Mouse (Mus musculus): ENCODE data around the gene Cacnb4.
A peak's percentile ranks its signal among the peaks of the same experiment; 100 is the strongest.

The Cacnb4 gene

DNA sequence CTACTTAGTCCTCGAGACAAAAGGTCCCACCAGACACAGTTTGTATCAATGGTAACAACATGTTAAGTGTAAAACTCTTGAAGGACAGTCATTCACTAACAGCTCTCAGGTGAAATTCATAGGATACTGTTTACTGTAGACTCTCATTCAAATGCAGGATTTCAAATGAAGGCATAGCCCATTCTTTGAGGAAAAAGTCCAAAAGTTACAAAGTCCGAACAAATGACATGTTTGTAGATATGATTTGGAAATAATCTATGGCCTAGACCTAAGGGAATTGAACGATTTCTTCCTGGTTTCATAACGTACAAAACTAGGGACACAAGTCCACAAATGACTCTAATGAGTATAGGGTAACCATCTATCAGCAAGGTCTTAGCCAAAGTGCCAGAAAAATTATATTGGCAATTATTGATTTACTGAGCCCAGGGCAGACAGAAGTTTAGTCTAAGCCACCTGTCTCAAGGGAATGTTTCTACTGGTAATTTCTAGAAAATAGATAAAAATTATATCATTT, 206.5 kb downstream of the Cacnb4 start:
- DNase-seq (ENCODE audit: low spot score): no peak

DNA sequence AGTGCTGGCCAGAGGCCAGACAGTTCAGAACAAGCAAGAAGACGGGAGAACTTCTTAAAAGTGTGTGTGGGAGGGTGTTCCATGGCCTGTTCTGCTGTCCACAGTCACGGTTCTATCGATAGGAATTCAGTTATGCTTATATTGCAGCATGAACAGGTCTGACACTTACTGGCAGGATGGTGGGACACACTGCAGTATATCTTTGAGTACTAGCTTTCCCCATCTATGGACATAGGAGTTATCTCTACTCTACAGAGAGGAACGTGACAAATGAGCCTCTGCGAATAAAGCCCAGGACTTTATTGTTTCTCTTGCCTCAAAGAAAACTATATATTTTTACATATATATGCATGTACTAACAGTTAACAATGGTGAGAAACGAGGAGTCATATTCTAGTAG, 209.0 kb downstream of the Cacnb4 start:
- DNase-seq (ENCODE audit: low spot score): no peak

DNA sequence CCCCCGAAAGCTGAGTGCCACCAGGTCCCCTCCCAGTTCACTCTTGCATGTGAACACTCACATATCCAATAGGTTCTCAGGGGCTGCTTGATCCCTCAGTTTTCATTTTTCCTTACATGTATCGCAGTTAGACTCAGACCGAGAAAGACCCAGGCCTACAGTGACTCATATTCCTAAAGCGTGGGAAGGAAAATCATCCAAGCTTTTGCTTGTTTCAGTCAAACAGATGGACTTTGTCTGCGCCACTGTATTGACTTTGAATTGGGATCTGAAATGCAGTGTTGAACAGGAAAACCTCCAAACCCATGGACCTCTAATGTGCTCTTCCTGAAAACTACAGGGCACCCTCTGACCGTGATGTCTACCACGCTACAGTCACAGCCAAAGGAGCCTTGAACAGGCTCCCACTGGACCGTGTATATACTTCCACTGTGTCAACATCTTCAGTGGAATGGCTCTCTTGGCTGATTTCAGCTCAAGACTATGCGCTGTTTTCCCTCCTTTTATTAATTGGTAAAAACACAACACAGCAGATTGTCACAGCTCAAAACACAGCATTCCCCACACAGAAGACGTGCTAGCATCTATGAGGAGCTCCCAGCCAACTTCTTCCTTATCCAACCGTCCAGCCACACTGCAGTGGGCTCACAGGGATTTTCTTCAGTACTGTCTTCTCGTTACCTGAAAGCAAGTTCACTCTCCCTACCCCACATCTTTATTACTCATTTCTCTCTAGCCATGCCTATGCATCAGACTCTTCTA, 215.2 kb downstream of the Cacnb4 start:
- no peak for DNase-seq (ENCODE audit: low spot score)

DNA sequence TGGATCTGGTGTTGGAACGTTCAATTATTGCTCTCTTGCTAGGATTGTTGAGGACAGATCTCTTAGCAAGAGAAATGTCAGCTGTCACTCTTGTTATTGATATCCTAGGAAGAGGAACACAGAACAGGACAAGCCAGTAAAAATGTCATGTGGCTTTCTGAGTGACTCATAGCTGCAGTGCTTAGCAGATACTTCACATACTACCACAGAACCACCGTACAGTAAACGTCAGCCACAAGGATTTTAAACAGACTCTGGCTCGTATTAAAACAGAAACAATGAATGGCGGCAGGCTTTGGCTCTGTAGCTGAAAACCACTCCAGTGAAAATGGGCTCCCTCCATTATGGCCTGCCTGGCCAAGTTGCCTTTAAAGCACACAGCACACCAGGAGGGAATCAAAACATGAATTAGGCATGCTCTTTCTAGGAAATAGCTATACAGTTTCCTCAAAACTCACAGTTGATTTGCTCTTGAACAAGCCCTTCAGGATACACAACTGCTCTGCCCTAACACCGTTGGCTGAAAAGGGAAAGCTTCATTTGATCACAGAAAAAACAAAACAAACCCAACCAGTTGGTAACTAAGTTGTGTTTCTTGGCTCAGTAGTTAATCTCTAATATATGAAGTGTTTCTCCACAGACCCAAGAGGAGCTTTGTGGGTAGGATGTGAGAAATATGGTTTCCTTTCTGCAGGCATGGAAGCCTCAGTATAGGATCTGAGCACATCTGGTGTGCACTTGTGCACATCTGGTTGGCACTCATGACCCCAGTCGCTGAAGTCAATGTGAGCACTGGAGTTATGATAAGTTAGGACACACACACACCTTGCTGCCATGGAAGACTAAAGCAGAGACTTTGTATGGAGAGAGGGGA, 220.8 kb downstream of the Cacnb4 start:
- DNase-seq (ENCODE audit: low spot score): no peak

DNA sequence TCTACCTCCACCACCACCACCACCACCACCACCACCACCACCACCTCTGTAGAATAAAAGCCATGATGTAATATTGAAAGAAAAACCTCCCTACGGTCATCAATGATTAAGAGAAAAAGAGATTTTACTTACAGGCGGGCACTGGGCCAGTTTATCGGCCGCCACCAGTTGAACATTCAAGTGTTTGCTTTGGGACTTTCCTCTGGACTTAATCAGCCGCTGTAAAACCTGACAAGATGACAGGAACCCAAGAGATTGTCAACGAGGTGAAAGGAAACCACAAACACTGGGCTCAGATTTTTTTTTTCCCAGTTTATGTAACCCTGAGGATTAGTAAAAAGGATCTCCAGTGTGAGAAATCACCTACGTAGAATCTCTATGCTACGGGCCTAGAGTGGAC, 226.8 kb downstream of the Cacnb4 start:
- no peak for DNase-seq (ENCODE audit: low spot score)

DNA sequence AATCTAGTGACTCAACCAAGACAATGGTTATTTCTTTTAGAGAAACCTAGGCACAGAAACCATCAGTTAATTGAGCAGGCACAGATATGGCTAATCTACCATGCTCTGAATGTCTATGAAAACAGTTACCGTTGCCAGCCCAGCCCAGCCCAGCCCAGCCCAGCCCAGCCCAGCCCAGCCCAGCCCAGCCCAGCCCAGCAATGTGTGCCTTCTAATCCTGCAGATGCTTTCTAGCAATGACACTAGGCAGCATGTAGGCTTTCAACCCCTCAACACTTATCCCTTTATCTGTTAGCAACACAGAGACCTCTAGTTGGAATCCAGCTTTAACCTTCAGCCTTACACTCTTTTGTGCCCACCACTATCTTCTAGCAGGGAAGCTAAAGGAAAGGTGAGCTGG, 227.7 kb downstream of the Cacnb4 start:
- DNase-seq (ENCODE audit: low spot score): no peak

DNA sequence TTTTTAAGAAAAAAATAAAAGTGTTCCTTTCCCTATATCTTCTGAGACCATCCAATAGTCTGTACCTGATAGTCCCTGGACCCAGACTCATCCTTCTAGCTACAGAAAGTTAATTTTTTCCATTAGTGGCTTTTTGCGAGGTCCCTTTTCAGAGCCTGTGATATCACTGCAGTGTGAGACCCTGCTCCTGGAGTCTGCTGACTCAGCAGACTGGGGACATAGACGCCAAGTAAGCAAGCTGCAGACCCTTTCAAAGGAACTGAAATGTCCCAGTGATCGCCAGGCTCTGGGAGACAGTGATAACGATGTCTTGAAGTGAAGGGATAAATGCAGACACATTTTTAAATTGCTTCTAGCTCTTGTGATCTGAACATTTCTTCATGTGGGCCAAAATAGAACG, 230.0 kb downstream of the Cacnb4 start:
- DNase-seq (ENCODE audit: low spot score): no peak

DNA sequence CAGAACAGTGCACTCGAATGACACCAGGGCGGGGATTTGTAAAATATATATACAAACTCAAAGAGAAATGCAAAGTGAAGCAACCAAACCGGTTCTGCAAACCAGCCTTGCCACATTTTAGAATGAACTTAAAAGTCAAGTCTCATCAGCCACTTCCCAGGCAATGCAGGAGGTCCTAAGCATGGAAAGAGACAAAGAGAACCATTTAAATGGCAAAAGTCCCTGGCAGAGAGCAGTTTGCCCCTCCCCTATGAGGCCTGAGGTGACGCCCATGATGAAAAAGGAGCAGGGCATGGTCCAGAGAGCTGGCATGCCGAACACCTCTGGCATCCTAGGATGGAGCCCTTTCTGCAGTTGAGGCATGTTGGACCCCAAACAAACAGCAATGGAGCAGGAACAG, 234.5 kb downstream of the Cacnb4 start:
- no peak for DNase-seq (ENCODE audit: low spot score)

DNA sequence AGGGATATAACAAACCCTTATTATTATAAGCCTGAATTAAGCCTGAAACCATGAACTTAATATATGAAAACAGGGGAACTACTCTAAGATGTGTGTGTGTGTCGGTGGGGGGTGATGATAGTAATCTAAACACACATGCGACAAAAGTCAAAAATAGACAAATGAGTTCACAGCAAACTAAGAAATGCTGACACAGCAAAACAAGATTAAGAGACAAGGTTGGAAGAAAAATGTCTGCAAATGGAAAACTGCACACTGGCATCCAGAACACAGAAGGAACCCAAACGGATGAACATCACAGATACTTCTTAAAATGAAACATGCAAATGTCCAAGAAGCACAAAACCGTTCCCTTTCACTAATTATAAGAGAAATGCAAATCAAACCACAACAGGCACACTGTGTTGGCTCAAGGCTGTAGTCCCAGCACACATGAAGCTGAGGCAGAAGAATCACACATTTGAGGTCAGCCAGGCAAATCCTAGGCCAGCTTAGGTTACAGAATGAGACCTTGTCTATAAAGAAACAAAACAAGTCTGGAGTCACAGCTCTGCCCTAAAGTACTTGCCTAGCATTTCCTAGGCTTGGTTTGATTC, 236.1 kb downstream of the Cacnb4 start:
- DNase-seq (ENCODE audit: low spot score): no peak

DNA sequence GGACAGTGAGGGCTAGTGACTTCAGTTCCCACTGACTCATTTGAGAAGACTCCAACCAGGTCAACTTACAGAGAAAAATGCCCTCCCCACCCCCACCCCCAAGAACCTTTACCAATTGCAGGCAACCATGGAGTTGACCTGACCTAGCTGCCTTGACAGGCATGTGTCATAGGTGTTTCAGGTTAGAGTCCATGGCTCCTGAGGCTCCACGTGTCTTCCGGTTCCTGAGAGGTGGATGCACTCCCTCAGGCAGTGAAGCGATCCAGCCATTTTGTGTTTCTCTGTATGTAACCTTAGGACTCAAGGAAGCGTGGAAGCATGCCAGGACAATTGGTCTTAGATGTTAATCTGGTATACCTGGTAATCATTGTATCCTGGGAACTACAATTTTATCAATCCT, 238.2 kb downstream of the Cacnb4 start:
- DNase-seq (ENCODE audit: low spot score): no peak

DNA sequence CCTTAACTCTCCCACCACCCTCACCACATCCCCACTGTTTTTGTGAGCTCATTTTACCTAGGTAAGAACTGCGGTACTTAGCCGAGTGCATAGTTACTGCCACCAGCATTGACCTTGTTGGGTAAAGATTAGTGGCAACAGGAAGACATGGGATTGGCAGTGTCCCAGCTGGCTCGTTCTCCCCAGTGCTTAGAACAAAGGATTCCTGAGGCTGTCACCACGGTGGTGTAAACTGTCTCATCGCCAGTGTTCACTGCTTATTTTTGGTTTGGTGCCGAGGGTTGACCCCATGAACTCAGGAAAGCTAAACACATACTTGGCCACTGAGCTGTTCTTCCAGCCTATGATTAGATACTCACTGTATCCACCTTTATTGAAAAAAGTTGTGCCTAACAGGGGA, 238.6 kb downstream of the Cacnb4 start:
- DNase-seq (ENCODE audit: low spot score): no peak

DNA sequence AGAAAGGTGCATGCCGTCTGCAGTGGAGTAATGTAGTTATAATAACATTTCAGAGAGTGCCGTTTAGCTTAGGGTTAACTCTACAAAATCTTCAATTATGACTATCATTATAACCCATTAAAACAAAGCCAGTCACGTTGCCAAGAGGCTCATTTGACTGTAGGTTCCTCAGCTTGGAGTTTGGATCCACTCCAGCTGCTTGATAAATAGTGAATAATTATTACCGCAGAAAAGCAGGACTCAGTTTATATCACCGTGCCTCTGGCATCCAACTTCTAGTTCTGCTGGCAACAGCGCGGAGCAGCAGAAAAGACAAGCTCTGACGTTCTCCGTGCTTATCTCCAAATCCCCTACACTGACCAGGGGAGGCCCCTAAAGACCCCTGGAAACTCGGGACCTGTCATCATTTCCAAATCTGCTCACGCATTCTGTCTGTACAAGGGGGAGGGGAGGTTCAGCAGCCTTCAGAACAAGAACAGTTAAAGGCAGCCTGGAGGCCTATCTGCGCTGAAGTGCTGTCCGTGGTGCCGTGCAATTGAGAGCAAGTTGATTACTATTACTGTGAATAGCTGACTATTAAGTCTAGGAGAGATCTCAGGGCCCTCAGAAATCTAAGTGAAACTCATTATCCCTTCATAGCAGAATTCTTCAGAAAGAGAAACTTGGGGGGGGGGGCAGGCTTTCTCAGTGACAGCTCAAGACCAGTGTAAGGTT, 240.6 kb downstream of the Cacnb4 start:
- no peak for DNase-seq (ENCODE audit: low spot score)

DNA sequence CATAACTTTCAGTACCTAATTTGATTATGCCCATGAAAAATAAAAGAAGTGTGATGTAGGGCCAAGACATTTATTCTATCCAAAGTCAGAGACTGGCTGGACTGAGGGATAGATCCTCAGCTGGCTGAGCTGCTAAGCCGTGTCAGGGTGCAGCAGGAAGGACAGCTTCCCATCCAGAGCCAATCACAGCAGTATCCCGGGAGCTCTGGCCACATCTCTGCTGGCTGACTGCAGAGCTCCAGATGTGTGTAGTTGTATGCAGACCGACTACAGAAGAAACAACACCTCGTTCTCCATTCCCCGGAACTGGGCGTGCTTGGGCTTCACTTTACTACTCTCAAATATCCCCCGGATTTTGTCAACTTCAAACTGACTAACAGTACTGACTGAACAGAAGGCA, 243.3 kb downstream of the Cacnb4 start:
- DNase-seq (ENCODE audit: low spot score): no peak

DNA sequence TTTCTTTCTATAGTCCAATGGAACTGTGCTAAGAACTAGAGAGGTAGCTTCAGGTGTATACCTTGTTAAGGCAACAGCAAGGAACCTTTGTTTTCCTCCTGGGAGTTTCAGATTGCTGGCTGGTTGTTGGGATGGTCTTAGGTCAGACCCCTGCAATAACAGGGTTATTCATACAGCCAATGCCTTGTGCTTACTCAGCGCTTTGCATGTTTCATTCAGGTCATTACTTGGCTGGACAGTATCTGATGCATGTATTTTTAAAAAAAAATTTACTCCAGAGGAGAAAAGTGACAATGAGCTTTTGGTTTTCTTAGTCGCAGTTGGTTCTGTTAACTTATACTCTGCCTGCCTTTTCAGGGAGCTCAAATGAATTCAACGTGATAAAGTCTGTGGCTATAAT, 249.2 kb downstream of the Cacnb4 start:
- DNase-seq (ENCODE audit: low spot score): no peak

DNA sequence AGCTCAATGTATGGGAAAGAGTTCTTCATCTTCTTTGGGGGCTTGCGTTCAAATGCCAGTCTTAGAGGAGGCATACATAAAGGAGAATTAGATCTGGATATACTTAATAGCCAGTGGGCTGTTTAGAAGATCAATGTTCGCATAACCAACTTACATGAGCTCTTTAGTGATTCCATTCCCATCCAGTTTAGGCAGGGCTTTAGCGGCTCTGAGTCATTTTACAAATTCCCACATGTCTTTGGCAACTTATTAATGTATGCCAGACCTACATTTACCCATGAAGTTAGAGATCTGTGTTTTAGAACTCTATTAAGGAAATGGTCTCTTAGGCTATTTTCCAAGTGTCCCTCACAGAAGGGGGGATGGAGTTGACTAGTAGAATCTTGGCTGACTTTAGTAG, 250.6 kb downstream of the Cacnb4 start:
- DNase-seq (ENCODE audit: low spot score): no peak

DNA sequence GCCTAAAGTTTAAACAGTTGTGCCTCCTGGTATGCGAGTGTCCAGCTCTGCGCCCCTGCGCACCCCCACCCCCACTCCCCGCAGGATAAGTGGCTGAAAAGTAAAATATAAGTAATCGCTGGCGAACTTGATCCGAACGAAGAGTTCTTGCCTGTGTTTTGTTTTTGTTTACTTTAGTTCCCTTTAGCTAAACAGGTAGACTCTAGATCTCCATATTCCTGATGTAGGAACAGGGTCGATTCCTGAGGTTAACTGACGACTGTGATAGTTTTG, 251.2 kb downstream of the Cacnb4 start:
- no peak for DNase-seq (ENCODE audit: low spot score)

DNA sequence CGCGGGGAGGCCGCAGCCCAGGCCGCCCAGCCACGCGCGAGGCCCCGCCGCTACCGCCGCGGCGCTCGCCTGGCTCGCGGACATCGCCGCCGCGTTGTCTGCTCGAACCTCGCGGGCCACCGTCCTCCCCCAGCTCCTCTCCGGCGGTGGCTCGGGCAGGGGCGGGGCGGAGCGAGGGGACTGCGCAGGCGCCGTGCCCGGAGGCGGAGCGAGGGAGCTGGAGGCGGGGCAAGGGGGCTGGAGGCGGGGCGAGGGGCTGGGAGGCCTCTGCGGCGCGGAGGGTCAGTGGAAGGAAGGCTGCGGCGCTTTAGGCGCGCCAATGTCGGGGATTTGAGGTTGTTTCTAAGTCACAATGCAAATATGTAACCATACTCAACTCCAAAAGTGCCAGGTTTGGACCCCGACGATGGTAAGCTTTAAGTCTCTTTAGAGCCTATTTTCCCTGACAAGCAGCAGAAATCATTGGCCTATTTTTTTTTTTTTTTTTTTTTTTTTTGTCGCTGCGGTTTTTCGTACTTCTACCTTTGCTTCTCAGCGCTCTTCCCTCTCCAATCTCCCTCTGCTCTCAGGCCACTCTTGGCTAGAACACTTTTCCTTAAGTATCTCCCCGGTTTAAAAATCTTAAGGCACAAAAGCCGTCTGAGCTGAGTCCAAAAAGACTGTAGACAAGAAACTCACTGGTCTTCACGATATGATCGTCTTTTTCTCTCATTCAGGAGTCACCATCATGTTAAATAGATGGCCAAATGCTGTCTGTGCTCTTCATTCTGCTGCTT, 251.7 kb downstream of the Cacnb4 start, which contains the start of gene Arl5a:
Gene Arl5a, minus strand, starts transcription at position 155 of the 776 bp plus-strand sequence.
- peak; percentile 95 for DNase-seq (ENCODE audit: low spot score)

DNA sequence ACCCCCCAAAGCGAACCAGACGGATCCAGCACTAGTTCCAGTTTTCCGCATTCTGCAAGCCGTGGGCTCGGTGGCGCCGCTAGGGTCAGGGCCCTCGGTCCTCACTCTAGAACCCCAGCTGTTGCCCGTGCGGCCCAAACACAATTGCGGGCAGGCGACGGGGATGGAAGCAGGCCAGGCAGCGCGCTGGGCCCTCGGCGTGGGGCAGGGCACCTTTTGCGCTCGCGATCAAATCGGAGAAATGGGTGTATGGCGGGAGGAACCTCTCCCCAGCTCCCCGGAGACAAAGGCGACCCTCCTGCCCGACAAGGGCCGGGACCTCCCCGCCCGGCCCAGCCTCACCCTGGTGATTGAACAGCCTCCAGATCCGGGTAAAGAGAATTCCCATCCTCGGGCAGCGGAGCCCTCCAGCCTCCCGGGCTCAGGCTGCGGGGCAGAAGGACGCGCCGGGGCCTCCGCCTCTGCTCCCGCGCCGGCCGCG, 252.3 kb downstream of the Cacnb4 start:
- peak; percentile 76 for DNase-seq (ENCODE audit: low spot score)

DNA sequence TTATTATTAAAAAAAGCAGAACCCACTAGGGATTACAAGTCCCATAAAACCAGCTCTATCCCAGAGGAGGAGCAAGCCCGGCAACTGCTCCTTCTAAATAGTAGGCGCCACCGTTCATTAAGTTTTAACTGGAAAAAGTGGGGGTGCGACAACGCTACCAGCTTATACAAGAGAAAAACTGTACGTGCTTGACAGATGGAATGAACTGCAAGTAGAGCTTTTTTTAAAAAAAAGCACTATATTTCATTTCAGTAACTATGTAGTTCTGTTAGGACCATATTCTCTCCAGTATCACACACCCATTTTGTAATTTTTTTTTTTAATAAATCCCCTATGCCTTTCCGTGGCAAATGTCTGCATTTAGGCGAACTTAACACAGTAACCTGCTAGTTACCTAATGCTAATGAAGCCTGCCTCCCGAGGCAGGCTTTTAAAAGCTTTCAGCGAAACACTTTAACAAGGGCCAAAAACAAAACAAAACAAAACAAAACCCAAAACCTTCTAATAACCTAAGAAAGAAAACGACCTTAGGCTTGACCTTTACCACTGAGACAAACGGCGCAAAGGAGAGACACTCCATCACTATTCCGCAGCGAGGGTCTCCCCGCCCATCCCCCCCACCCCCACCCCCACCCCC, 252.9 kb downstream of the Cacnb4 start:
- no peak for DNase-seq (ENCODE audit: low spot score)

DNA sequence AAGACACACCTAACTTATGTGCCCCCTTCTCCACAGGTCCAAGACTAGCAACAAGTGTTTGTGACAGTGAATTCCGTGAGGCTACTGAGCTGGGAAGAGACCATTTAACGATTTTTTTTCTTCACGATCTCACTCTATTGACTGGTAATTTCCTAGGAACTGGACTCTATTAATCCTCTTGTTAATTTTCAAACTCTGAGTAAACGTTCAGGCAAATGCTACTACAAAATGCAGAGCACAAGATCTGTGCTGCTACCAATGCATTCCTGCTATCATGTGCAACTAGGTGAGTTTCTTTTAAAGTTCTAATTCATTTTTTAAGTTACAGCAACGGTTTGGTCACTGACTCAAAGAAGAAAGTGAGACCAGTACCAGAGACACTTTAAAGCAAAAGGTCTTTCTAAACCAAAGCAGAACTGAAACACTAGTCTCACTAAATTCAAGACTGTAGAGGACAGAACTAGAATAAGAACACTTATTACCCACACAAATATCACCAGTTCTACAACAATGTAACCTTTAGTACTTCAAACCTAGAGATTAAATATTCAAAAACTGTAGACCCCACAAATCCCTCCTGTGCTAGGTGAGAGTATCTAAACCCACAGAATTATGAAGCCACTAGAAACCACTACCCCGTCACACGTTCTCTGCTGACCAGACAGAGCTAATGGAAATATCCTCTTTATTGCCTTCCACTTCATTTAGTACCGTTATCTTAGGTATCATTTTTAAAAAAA, 253.6 kb downstream of the Cacnb4 start:
- no peak for DNase-seq (ENCODE audit: low spot score)

Measured in yolk sac, embryonic 10.5 days (tissue).